10 mouse cellular contexts compared by ENCODE assay signal in the genomic region with DNA sequence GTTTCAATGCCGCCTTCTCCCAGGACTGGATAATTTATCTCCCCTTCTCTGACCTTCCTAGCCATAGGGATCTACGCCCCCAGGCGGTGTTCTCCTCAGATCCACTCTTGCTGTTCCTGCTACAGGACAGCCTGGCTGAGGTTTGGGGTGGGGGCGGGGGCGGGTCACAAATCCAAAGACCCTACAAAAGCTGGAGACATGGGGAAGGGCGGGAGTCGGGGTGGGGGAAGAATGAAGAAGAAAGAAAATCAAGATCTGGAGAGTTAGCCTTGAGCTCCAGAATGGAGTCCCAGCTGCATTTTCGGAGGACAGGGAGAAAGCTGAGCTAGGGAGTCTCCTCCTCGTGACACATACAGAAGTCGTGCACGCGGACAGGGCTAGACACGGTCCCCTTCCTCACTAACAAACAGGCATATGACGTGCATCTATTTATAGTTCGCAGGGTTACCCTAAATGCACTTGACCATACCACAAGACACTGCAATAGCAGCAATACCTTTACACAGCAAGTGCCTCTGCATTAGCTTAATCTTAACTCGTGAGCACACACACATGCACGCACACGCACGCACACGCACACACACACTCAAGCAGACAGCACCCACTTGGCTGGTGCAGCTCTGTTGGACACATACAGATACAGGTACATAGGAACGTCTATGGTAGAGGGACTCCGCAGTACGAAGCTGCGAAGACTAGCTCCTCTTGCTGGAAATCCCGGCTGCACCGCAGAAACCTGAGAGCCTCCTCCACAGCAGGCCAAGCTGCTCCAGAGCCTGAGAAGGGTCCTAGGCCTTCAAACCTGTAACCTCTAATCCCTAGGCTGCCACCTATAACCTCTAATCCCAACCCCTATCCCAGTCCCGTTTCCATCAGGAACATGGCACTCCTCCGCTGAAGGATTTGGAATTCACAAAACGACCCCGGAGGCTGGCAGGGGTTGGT. TPM values are rescaled to one million over a fixed set of nuclear protein-coding genes. Genes with fewer than 3 reads are reported as not detected.
DNase-seq lines count a peak whose midpoint lies in the region; ATAC-seq lines count a peak whose summit lies in the region.
"Had no signal": no experiment of that assay in that cellular context is flagged by ENCODE, and none has a peak within 500 bp of the region (broad histone marks: within the 10 kb centered on the region; RNA-seq: fewer than 3 reads in every experiment).

No protein-coding gene starts in this region.

- peak; percentile 45 for DNase-seq in embryo, embryonic 11 days
- no peak for DNase-seq in embryo, embryonic 10.5 days (ENCODE audit: low spot score)
- DNase-seq in ES-CJ7 (ENCODE audit: low read depth, low spot score) = peak; percentile 19
- DNase-seq in naive thymus-derived CD4-positive, alpha-beta T cell, adult 2 months (ENCODE audit: low read depth) = peak; percentile 38
- no peak for DNase-seq in right cerebral cortex, postnatal 36 days (ENCODE audit: low spot score in 2 of 2)
- no peak for DNase-seq in heart, postnatal 25 days (ENCODE audit: low spot score)

- intact Hi-C loops in heart, postnatal 25 days (cut with DNase I) = no loop called here

- 2% methylated on average over 30 of the region's 30 CpGs for WGBS in hindbrain, embryonic 12.5 days

- peaks cover 99% of the 10 kb centered on the region for H3K27me3 ChIP-seq in hindbrain, embryonic 12.5 days

- H3K9me3 ChIP-seq in hindbrain, embryonic 12.5 days (replicated peaks) = no peaks in the 10 kb centered on the region
- H3K9me3 ChIP-seq: lung, embryonic 15.5 days had no signal

- H3K4me2 ChIP-seq in hindbrain, embryonic 12.5 days (replicated peaks) = peak overlapping the region; percentile 52

- peak overlapping the region; percentile 49 for H3K4me3 ChIP-seq in hindbrain, embryonic 12.5 days

- peak overlapping the region; percentile 69 for H3K9ac ChIP-seq in hindbrain, embryonic 12.5 days
- H3K9ac ChIP-seq: lung, embryonic 15.5 days had no signal

- H3K4me1 ChIP-seq in hindbrain, embryonic 12.5 days = peaks cover 36% of the 10 kb centered on the region

- H3K27ac ChIP-seq in hindbrain, embryonic 12.5 days = peak overlapping the region; percentile 92
- H3K27ac ChIP-seq: lung, embryonic 15.5 days had no signal

- no peaks in the 10 kb centered on the region for H3K36me3 ChIP-seq in hindbrain, embryonic 12.5 days
- H3K36me3 ChIP-seq: lung, embryonic 15.5 days had no signal

- ATAC-seq in hindbrain, embryonic 12.5 days (ENCODE audit: low FRiP score) = no peak
- no peak for ATAC-seq in inflammation-experienced regulatory T-cells, adult 6 months

RNA-seq across cellular contexts. Expression of gene Slc32a1, which starts 1.4 kb away (rescaled TPM):
- 3.5 and 4.3 TPM in 2 replicates for polyA plus RNA-seq in hindbrain, embryonic 12.5 days (2016; fragmentation: Nextera tagmentation; extraction: Ambion mirVana)
- not detected for total RNA-seq in heart, postnatal 25 days (2021)
- polyA plus RNA-seq in inflammation-experienced regulatory T-cells, adult 6 months (2017; shearing (Covaris generic)) = not detected
- total RNA-seq: granulocyte monocyte progenitor cell, adult 5-6 weeks had no signal
- polyA plus RNA-seq: lung, embryonic 15.5 days had no signal

RNA-seq across cellular contexts. Expression of gene Actr5, which starts 12.7 kb away (rescaled TPM):
- 21.1 and 23.7 TPM in 2 replicates for polyA plus RNA-seq in hindbrain, embryonic 12.5 days (2016; fragmentation: Nextera tagmentation; extraction: Ambion mirVana)
- 1 to 10 TPM; 5.3 to 5.5 TPM for total RNA-seq in heart, postnatal 25 days (2021)
- polyA plus RNA-seq in inflammation-experienced regulatory T-cells, adult 6 months (2017; shearing (Covaris generic)) = 1 to 10 TPM; 2.5 to 5.2 (median 2.8) TPM

RNA-seq across cellular contexts. Expression of gene Ppp1r16b, which starts 53.2 kb away (rescaled TPM):
- polyA plus RNA-seq in hindbrain, embryonic 12.5 days (2016; fragmentation: Nextera tagmentation; extraction: Ambion mirVana) = 3.7 and 3.8 TPM in 2 replicates
- total RNA-seq in heart, postnatal 25 days (2021) = 10 to 100 TPM; 15.0 to 15.3 TPM
- 100 to 1,000 TPM; 106 to 120 (median 115) TPM for polyA plus RNA-seq in inflammation-experienced regulatory T-cells, adult 6 months (2017; shearing (Covaris generic))

Comparison
In these comparisons a context has a peak if more than half of its experiments do, and no peak if none do; other contexts are left out.
1. DNase-seq: peak in embryo, embryonic 11 days (single experiment), ES-CJ7 (single experiment) and naive thymus-derived CD4-positive, alpha-beta T cell, adult 2 months (single experiment); none in embryo, embryonic 10.5 days (single experiment), right cerebral cortex, postnatal 36 days (0 of 2) and heart, postnatal 25 days (single experiment).
2. RNA of gene Ppp1r16b, which starts 53.2 kb away (polyA plus RNA-seq): 106 to 120 TPM in inflammation-experienced regulatory T-cells, adult 6 months; 3.7 to 3.8 TPM in hindbrain, embryonic 12.5 days; every median in the first group is over 10 times any median in the second.